Mouse (Mus musculus) lung, adult 2 months (tissue): ENCODE data around the gene Mrpl17.

ENCODE experiments used
- CTCF ChIP-seq: fragments of 200-500 bp; IDR thresholded peaks from 2 replicates; pipeline ENCODE4 v1.5.1; 2011; ENCODE audit warnings: mild to moderate bottlenecking, low read length, control low read depth; ENCODE audit not compliant: insufficient read depth
- POLR2A ChIP-seq: fragments of 200-500 bp; IDR thresholded peaks from 2 replicates; pipeline ENCODE4 v1.6.1; 2011; ENCODE audit warnings: low read depth, mild to moderate bottlenecking, control low read depth, low read length, borderline replicate concordance; ENCODE audit errors: extremely low read depth

- no peak for TF ChIP-seq CTCF
- TF ChIP-seq POLR2A: no peak
Measured at GRCm38 (mm10) chr7:105777797-105778552, 32.9 kb downstream of the Mrpl17 start.
